Mouse (Mus musculus): ENCODE data around the gene Sf3a2. TPM values are rescaled to one million over a fixed set of nuclear protein-coding genes. Genes with fewer than 3 reads are reported as not detected.

Sf3a2 gene
- total RNA-seq, 2 experiments from 2014 or later, result 42.9 to 45.3 TPM

- peak; percentile 66 to 76 for DNase-seq (ENCODE audit: low spot score in 2 of 2)
These were observed 46.0 kb downstream of the Sf3a2 start, which contains the start of gene Lingo3 for GRCm38 (mm10) chr10:80843931-80844547. TSS of gene Lingo3 (minus strand) at chr10:80844039.

- no peak for DNase-seq (ENCODE audit: low spot score in 2 of 2)
These were observed 47.2 kb downstream of the Sf3a2 start for GRCm38 (mm10) chr10:80845055-80845693.

GRCm38 (mm10) chr10:80845732-80846131 lies 47.7 kb downstream of the Sf3a2 start:
- no peak for DNase-seq (ENCODE audit: low spot score in 2 of 2)

- DNase-seq (ENCODE audit: low spot score in 2 of 2), result no peak
These were observed 50.6 kb downstream of the Sf3a2 start for GRCm38 (mm10) chr10:80848571-80848970.

Small RNAs within 50 kb of the gene (microRNA-seq; reads per million reads assigned to microRNA genes)
- gene Mir1982, result 5.3 to 6.5 reads per million in 2 experiments

Other genes with a start within 250 kb of the Sf3a2 start
- gene Rexo1, start 236.6 kb upstream of the Sf3a2 start, total RNA-seq (2021), result 10 to 100 TPM; 49.5 to 53.9 TPM
- 10 to 100 TPM; 41.8 to 43.6 TPM for gene Klf16, start 220.9 kb upstream of the Sf3a2 start, total RNA-seq (2021)
- 100 to 1,000 TPM; 179 to 191 TPM for gene Abhd17a, start 207.9 kb upstream of the Sf3a2 start, total RNA-seq (2021)
- 10 to 100 TPM; 34.9 to 42.9 TPM for gene Scamp4, start 195.3 kb upstream of the Sf3a2 start, total RNA-seq (2021)
- 1 to 10 TPM; 2.1 to 4.5 TPM for gene Adat3, start 195.3 kb upstream of the Sf3a2 start, total RNA-seq (2021)
- 1 to 10 TPM; 2.6 to 3.0 TPM for gene Gm49322, start 192.2 kb upstream of the Sf3a2 start, total RNA-seq (2021)
- 100 to 1,000 TPM; 146 to 157 TPM for gene Csnk1g2, start 175.4 kb upstream of the Sf3a2 start, total RNA-seq (2021)
- 10 to 100 TPM; 84.4 to 90.6 TPM for gene Btbd2, start 141.1 kb upstream of the Sf3a2 start, total RNA-seq (2021)
- 10 to 100 TPM; 48.5 to 53.2 TPM for gene Mknk2, start 120.1 kb upstream of the Sf3a2 start, total RNA-seq (2021)
- 10 to 100 TPM; 21.2 to 22.5 TPM for gene Mob3a, start 96.2 kb upstream of the Sf3a2 start, total RNA-seq (2021)
- 10 to 100 TPM; 51.0 to 69.9 TPM for gene Izumo4, start 96.0 kb upstream of the Sf3a2 start, total RNA-seq (2021)
- 100 to 1,000 TPM; 135 to 139 TPM for gene Ap3d1, start 55.9 kb upstream of the Sf3a2 start, total RNA-seq (2021)
- gene Dot1l, start 43.0 kb upstream of the Sf3a2 start, total RNA-seq (2021), result 10 to 100 TPM; 61.0 to 67.4 TPM
- gene Plekhj1, start 428 bp downstream of the Sf3a2 start, total RNA-seq (2021), result 10 to 100 TPM; 61.9 to 72.8 TPM
- gene Amh, start 7.0 kb downstream of the Sf3a2 start, total RNA-seq (2021), result 1 to 10 TPM; 2.1 to 2.5 TPM
- 1 to 10 TPM; 1.4 TPM for gene Jsrp1, start 15.3 kb downstream of the Sf3a2 start, total RNA-seq (2021)
- gene Oaz1, start 28.5 kb downstream of the Sf3a2 start, total RNA-seq (2021), result 100 to 1,000 TPM; 399 to 419 TPM
- 10 to 100 TPM; 20.4 to 25.9 TPM for gene Lingo3, start 45.8 kb downstream of the Sf3a2 start, total RNA-seq (2021)
- 10 to 100 TPM; 52.3 to 54.0 TPM for gene Lsm7, start 57.0 kb downstream of the Sf3a2 start, total RNA-seq (2021)
- gene Sppl2b, start 57.1 kb downstream of the Sf3a2 start, total RNA-seq (2021), result 10 to 100 TPM; 80.4 to 97.8 TPM
- under 1 TPM; 0.11 to 0.16 TPM for gene Tmprss9, start 73.7 kb downstream of the Sf3a2 start, total RNA-seq (2021)
- gene Timm13, start 102.8 kb downstream of the Sf3a2 start, total RNA-seq (2021), result 100 to 1,000 TPM; 157 to 172 TPM
- 10 to 100 TPM; 23.1 to 26.2 TPM for gene Lmnb2, start 120.0 kb downstream of the Sf3a2 start, total RNA-seq (2021)
- 10 to 100 TPM; 12.1 to 14.4 TPM for gene Gadd45b, start 131.9 kb downstream of the Sf3a2 start, total RNA-seq (2021)
- gene Gng7, start 216.7 kb downstream of the Sf3a2 start, total RNA-seq (2021), result 100 to 1,000 TPM; 145 to 156 TPM
- 100 to 1,000 TPM in 1 of 2 experiments, 10 to 100 TPM in 1; 92.4 to 110 TPM for gene Diras1, start 227.5 kb downstream of the Sf3a2 start, total RNA-seq (2021)
- 10 to 100 TPM; 57.3 to 66.0 TPM for gene Slc39a3, start 239.2 kb downstream of the Sf3a2 start, total RNA-seq (2021)